Mouse (Mus musculus): ENCODE measurements at regions not wholly inside any gene's neighbourhood (a gene's known extent, or its start where the extent isn't known, plus 50 kb on each side); places are given as distances from the start of the nearest gene placed in this dataset.

- TF ChIP-seq CTCF (IDR thresholded peaks at IDR 0.05) = no peak
- no peak for TF ChIP-seq EP300 (IDR thresholded peaks at IDR 0.05)
These were observed 99.9 kb upstream of the Irf2bp2 start for GRCm38 (mm10) chr8:126693642-126694041.
